ENCODE assay signal across 3 mouse cellular contexts in genomic region chr16:33509231-33509630, GRCm38 (mm10).
DNase-seq lines count a peak whose midpoint lies in the region.

No protein-coding gene starts in this region.

- DNase-seq in 3T3-L1 (ENCODE audit: low read depth, low spot score) (peak; percentile 59), NIH3T3 (ENCODE audit: low read depth) (peak; percentile 7), adipocyte (ENCODE audit: low spot score) (peak; percentile 69)

Comparison
In these comparisons a context has a peak if more than half of its experiments do, and no peak if none do; other contexts are left out.
1. DNase-seq: peak in every context shown above with its lines; median percentile 69 in adipocyte; 59 in 3T3-L1; 7 in NIH3T3.